Mouse (Mus musculus) liver, embryonic 14.5 days (tissue): Measurements from ENCODE around the gene Fam84b. TPM values are rescaled to one million over a fixed set of nuclear protein-coding genes. Genes with fewer than 3 reads are reported as not detected.

Source experiments
- ATAC-seq: fragments of 200-750 bp; cut with Nextera tagmentation; 2 replicates; pipeline ENCODE4 v1.8.0; 2017; ENCODE audit warnings: moderate number of reproducible peaks, mild to moderate bottlenecking, moderate library complexity; ENCODE audit not compliant: insufficient read depth
- DNase-seq, 3 experiments: peaks; one replicate each; pipeline ENCODE4 v3.0.0-alpha.2; 2012 to 2013; ENCODE audit warnings: low read depth in 3 of 3, low spot score in 3 of 3
- H3K27ac ChIP-seq: fragments of 300-500 bp; sonication (generic); 2 replicates; pipeline ENCODE4 v1.5.1; 2014; ENCODE audit warnings: moderate library complexity, mild to moderate bottlenecking, control low read depth, inconsistent platforms
- H3K27me3 ChIP-seq: fragments of 300-500 bp; sonication (generic); 2 replicates; pipeline ENCODE4 v1.6.1; 2014; ENCODE audit warnings: mild to moderate bottlenecking, low read length, moderate library complexity; ENCODE audit not compliant: control insufficient read depth, insufficient read depth
- H3K36me3 ChIP-seq: fragments of 300-500 bp; sonication (generic); replicated peaks from 2 replicates; pipeline ENCODE4 v1.6.1; 2014; ENCODE audit warnings: low read depth; ENCODE audit not compliant: control insufficient read depth, insufficient read depth
- H3K4me1 ChIP-seq, 2 experiments: fragments of 200-500 bp in 1 of 2; fragments of 300-500 bp in 1 of 2; sonication (generic) in 1 of 2; replicated peaks; 2 replicates each; pipeline ENCODE4 v1.6.1; 2012 to 2014; ENCODE audit warnings: antibody characterized with exemption in 1 of 2, inconsistent platforms in 1 of 2, low read length in 1 of 2; ENCODE audit not compliant: control insufficient read depth in 2 of 2, insufficient read depth in 2 of 2
- H3K4me2 ChIP-seq: fragments of 300-500 bp; sonication (generic); 2 replicates; pipeline ENCODE4 v1.6.1; 2014; ENCODE audit warnings: low read depth, mild to moderate bottlenecking, control low read depth, moderate library complexity
- H3K4me3 ChIP-seq, 2 experiments: fragments of 200-500 bp in 1 of 2; fragments of 300-500 bp in 1 of 2; sonication (generic) in 1 of 2; 2 replicates each; pipeline ENCODE4 v1.5.1; 2012 to 2014; ENCODE audit warnings: low read depth in 2 of 2, low read length in 2 of 2, mild to moderate bottlenecking in 2 of 2, control low read depth in 1 of 2, inconsistent platforms in 1 of 2, moderate library complexity in 1 of 2; ENCODE audit not compliant: insufficient read depth in 1 of 2
- H3K9ac ChIP-seq: fragments of 300-500 bp; sonication (generic); replicated peaks from 2 replicates; pipeline ENCODE4 v1.6.1; 2014; ENCODE audit warnings: mild to moderate bottlenecking, control low read depth, moderate library complexity
- H3K9me3 ChIP-seq: fragments of 300-500 bp; sonication (generic); 2 replicates; pipeline ENCODE4 v1.6.1; 2016; ENCODE audit warnings: low read length, mixed read lengths; ENCODE audit not compliant: control insufficient read depth
- CTCF ChIP-seq: IDR thresholded peaks from 2 replicates; pipeline ENCODE4 v1.5.1; 2016; ENCODE audit warnings: antibody characterized with exemption, low read depth, control low read depth
- EP300 ChIP-seq: IDR thresholded peaks from 2 replicates; pipeline ENCODE4 v1.6.1; 2016; ENCODE audit warnings: antibody characterized with exemption, low read depth
- WGBS: fragments of 180-500 bp; shearing (Covaris S2); extraction: QIAGEN DNeasy Blood & Tissue Kit; methylation state at CpG from one replicate; pipeline ENCODE4 v1.1.7; 2014; ENCODE audit not compliant: insufficient replicate concordance; 5-methylcytosine and 5-hydroxymethylcytosine counted together
- polyA plus RNA-seq, 2 experiments: library from polyadenylated mRNA; depleted of rRNA in 1 of 2; stranded (reverse) in 1 of 2; unstranded in 1 of 2; fragments of >200 nt; fragmentation: Nextera tagmentation in 1 of 2; extraction: Ambion mirVana in 1 of 2; gene quantifications; 2 replicates each; pipeline versions ENCODE4 v1.2.1 to v1.2.3; 2012 to 2014

Gene Fam84b
- polyA plus RNA-seq, 2 experiments: 1.6 to 2.5 TPM

DNA sequence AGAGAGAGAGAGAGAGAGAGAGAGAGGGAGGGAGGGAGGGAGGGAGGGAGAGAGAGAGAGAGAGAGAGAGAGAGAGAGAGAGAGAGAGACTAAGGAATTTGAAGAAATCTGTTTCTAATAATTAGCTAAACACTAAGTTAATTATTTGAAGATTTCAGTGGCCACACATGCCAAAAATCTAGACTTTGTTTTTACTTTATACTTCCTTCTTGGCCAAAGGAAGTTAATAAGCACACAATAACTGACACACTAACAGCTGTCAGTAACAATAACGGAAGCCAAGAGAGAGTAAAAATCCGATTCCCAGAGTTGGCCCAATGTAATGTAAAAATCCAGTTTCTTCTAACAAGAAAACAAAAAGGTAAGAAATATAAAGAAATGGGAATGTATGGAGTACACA lies 69.8 kb downstream of the Fam84b start:
- H3K9ac ChIP-seq: no peak overlapping the region
- DNase-seq (no peak), ATAC-seq (no peak)
- no peaks in the 10 kb centered on the region for H3K9me3 ChIP-seq
- WGBS: 73% methylated on average over 2 of the region's 2 CpGs
- TF ChIP-seq CTCF: no peak
- no peak for TF ChIP-seq EP300
- no peak overlapping the region for H3K4me2 ChIP-seq
- no peaks in the 10 kb centered on the region for H3K36me3 ChIP-seq
- no peaks in the 10 kb centered on the region for H3K27me3 ChIP-seq
- H3K4me3 ChIP-seq: no peak overlapping the region
- no peaks in the 10 kb centered on the region for H3K4me1 ChIP-seq
- no peak overlapping the region for H3K27ac ChIP-seq

DNA sequence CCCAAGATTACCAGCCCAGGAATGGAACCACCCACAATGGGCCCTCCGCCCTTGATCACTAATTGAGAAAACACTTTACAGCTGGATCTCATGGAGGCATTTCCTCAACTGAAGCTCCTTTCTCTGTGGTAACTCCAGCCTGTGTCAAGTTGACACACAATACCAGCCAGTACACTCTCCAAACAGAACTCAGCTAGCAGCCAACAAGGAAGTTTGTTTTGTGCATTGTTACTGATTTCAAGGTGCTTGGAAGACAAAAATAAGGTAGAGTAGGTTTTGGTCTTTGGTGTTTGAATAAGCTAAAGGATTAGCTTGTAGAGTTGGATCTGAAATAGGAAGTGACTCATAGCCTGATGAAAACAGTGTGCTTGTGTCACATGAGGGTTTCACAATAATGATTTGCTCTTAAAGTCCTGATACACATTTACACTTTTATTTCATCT lies 74.0 kb downstream of the Fam84b start:
- H3K4me3 ChIP-seq: no peak overlapping the region
- no peaks in the 10 kb centered on the region for H3K9me3 ChIP-seq
- ATAC-seq: no peak
- no peak for TF ChIP-seq CTCF
- TF ChIP-seq EP300: no peak
- H3K4me1 ChIP-seq: no peaks in the 10 kb centered on the region
- no peak overlapping the region for H3K27ac ChIP-seq
- H3K36me3 ChIP-seq: no peaks in the 10 kb centered on the region
- no peak overlapping the region for H3K4me2 ChIP-seq
- no peaks in the 10 kb centered on the region for H3K27me3 ChIP-seq
- no peak overlapping the region for H3K9ac ChIP-seq
- DNase-seq: no peak
- 46% methylated on average over 1 of the region's 1 CpGs for WGBS

DNA sequence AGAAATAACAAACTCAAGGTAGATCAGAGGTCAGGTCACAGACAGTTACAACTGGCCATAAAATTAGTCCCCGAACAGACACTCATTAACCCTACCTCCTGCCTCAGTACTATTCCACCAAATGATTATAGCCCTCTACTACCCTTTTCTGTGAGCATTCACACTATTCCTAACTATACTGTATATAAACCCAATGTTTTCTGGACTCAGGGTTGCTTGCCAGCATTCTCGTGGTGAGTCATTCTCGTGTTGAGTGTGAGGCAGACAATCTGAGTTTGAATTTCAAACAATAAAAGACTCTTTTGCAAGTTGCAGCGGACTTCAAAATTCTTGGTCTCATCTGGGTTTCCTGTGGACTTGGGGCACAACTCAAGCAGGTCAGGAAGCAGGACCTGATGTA lies 74.5 kb downstream of the Fam84b start:
- H3K4me2 ChIP-seq: no peak overlapping the region
- 65% methylated on average over 4 of the region's 4 CpGs for WGBS
- DNase-seq (no peak), ATAC-seq (no peak)
- H3K4me1 ChIP-seq: no peaks in the 10 kb centered on the region
- no peaks in the 10 kb centered on the region for H3K27me3 ChIP-seq
- H3K9me3 ChIP-seq: no peaks in the 10 kb centered on the region
- no peak for TF ChIP-seq CTCF
- TF ChIP-seq EP300: no peak
- no peak overlapping the region for H3K4me3 ChIP-seq
- H3K36me3 ChIP-seq: no peaks in the 10 kb centered on the region
- no peak overlapping the region for H3K9ac ChIP-seq
- H3K27ac ChIP-seq: no peak overlapping the region

Other genes with a start within 250 kb of the Fam84b start
- not detected in 2 replicates for gene A1bg, start 69.2 kb upstream of the Fam84b start, polyA plus RNA-seq (2012; rRNA removed)
- gene A1bg, start 69.2 kb upstream of the Fam84b start, polyA plus RNA-seq (2014; fragmentation: Nextera tagmentation; extraction: Ambion mirVana): not detected in 2 replicates